Mouse (Mus musculus) bone marrow, adult 2 months (tissue): ENCODE data around the gene 1700009N14Rik.

ENCODE experiments used
- CTCF ChIP-seq: fragments of 200-500 bp; IDR thresholded peaks from 2 replicates; pipeline ENCODE4 v1.5.1; 2011; ENCODE audit warnings: low read length, control low read depth; ENCODE audit not compliant: control insufficient read depth, insufficient read depth
- POLR2A ChIP-seq: fragments of 200-500 bp; IDR thresholded peaks from 2 replicates; pipeline ENCODE4 v1.6.1; 2011; ENCODE audit warnings: low read depth, mild to moderate bottlenecking, control low read depth, low read length, borderline replicate concordance; ENCODE audit not compliant: control insufficient read depth

DNA sequence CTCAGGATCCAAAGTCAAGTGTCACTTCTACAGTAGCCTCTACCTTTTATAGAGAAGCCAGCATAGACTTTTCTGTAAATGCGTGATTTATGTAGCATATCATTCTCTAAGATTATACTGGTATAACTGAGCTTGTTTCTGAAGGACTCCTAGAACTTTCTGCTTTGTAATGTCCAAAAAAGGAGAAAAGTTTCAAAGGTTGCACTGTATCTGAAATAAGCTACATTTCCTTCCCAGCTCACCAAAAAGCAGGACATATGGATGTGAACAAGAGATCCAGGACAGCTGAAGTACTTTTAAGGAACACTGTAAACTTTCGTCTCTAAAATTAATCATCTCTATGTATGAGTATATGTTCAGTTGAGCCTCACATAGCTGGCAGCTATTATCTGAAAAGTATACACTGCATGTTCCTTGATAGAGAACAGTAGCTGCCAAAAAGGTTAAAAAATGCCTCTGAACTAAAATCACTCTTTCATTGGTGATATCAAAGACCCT is 12.2 kb upstream of the 1700009N14Rik start:
- TF ChIP-seq CTCF (no peak), POLR2A (no peak)
